Mouse (Mus musculus) testis, postnatal 14 days (tissue): ENCODE measurements around the gene Nrgn.
A peak's percentile ranks its signal among the peaks of the same experiment; 100 is the strongest.

Experiments
- DNase-seq: peaks from one replicate; pipeline ENCODE4 v3.0.0; 2021; ENCODE audit warnings: low spot score

The Nrgn gene

DNA sequence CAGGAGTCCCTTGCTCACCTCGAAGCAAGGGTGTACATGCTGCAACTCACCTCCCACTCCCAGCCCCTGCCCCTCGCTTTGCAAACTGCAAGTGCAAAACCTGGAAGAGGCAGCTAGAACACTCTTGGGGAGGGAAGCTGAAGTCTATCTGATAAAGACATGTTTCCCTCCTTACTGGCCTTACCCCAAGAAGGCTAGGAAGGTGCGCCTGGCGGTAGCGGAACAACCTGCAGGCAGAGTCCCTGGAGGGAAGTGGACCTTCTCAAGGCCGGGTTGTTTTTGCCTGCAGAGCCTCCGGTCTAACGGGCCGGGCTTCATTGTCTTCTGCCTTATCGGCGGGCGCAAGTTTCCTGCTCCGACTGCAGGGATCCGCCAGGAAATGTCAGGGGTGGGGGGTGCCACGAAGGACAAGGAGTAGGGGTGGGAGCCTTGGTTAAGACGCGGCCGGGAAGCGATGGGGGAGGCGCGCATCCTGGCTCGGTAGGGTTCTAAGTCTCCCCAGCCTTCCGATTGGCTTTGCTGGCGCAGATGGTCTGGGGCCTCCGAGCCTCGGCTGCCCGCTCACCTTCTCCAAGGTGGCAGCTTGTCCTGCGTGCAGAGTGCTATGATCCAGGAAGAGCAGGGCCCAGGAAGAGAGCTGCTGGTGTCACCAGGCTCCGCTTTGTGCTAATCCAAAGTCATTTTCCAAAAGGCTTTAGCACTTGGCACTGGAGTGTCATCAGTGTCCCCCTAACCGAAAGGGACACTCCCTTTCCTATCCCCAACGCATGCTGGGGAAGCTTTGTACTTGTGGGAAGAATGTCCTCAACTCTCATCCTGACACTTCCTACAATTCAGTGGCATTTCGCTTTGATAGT, 22.4 kb downstream of the Nrgn start:
- peak; percentile 22 for DNase-seq

- no peak for DNase-seq
These were observed 24.3 kb downstream of the Nrgn start for GRCm38 (mm10) chr9:37528225-37528970.

GRCm38 (mm10) chr9:37527396-37528224, 25.1 kb downstream of the Nrgn start, which contains the start of gene Esam:
Esam (plus strand) TSS chr9:37528078.
- DNase-seq = peak; percentile 33

GRCm38 (mm10) chr9:37526443-37527395, 26.0 kb downstream of the Nrgn start:
- DNase-seq = no peak

DNA sequence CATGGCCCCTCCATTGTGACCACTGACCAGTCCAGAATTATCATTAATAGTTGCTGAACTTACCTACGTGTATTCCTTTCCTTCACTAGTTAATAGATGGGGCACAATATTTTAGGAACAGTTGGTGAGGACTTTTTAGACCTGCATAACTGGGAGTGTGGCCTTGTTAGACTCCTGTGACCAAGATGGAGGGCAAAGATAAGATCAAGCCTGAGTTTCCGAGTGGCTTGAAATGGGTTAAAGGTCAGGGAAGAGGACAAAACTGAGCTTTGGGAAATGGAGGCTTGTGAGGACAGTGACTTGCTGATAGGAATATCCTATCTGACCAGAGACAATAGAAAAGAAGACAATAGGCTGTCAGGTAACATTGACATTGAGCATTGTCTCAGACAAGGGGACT, 27.2 kb downstream of the Nrgn start:
- DNase-seq = no peak

DNA sequence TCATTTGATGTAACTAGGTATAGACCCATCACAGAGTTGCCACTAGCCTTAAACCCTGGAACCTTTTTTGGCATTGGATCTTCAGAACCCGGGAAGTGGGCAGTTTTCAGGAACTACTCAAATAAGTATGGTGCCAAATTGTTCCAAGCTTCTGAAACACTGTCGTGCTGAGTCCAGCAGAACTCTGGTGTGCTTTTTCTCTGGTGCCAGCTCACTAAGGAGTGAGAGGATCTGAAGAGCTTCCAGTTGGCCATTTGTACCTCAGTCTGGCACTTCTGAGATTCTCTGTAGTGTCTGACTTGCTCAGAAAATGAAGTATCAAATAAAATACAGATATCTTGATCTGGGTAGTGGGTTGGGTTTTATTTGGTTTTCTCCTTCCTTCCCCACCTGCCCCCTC, 32.7 kb downstream of the Nrgn start:
- no peak for DNase-seq

DNA sequence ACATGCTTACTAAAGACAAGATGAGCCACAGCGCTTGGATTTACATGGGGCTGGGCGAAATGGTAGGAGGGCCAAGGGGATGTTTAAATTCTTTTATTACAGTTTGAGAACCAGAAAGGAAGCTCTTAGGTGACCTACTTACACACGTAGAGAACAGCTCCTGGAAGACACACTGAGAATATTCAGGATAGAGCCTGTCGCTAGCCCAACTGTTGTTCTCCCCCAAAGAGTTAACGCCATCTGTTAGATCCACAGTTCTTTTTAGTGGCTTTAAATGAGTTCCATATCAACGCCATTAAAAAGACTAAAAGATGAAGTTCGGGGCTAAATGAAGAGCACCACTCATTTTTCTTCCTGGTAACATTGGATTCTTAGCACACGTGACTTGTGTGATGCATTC, 33.7 kb downstream of the Nrgn start:
- DNase-seq = no peak

DNA sequence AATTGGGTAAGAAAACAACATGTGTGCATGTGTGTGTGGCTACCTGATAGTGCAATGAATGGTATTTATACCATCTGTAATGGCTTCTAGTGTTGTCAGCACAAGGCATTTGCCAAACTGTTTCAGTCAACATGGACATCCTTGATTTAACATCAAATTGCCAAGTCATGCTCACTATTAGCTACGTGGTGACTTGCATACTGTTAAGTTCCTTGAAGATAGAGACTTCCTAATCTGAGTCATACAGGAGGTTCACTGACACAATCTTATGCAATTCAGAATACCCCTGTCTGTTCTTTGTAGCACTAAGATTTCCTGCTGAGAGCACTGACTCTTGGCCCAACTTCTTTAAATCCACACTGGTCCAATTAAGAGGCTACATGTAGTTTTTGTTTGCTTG, 35.2 kb downstream of the Nrgn start:
- DNase-seq = no peak

DNA sequence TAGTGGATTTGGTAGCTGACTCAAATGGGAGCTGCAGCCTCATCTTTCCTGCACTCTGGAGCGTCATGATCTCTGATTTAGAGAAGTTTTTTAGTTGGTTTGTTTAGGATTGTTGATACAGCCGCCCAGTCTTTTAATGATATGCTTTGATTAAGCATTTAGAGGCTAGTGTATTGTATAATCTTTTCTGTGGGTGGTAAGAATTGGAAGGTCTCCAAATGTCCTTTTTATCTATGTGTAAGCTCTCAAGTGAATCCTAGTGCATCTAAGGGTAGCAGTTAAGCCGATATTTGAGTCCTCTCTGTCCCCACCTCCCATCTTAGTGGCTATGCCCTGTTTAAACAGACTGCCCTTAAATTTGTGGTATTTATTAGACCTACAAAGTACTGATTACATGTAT, 38.2 kb downstream of the Nrgn start:
- DNase-seq = no peak

- DNase-seq = no peak
These were observed 40.6 kb downstream of the Nrgn start for GRCm38 (mm10) chr9:37512097-37512496.

- DNase-seq = no peak
These were observed 46.7 kb downstream of the Nrgn start for GRCm38 (mm10) chr9:37506023-37506422.

GRCm38 (mm10) chr9:37504348-37504747, 48.4 kb downstream of the Nrgn start:
- DNase-seq = no peak

DNA sequence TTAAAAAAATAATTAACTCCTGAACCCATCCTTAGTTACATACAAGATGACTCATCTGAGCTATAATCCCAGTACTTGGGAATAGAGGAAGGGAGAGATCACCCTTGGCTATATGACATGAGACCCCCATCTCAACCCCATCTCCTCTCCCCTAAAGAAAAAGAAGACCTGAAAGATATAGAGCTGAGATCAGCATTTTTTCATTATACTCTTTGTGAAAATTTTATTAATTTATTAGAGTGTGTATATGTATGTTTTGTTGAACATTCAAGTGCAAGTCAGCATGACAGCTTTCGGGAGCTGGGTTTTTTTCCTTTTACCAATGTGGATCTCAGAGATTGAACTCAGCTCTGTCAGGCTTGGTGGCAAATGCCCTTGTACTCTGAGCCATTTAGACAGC, 51.5 kb downstream of the Nrgn start:
- DNase-seq = no peak

GRCm38 (mm10) chr9:37500201-37500600, 52.5 kb downstream of the Nrgn start:
- DNase-seq = no peak

DNA sequence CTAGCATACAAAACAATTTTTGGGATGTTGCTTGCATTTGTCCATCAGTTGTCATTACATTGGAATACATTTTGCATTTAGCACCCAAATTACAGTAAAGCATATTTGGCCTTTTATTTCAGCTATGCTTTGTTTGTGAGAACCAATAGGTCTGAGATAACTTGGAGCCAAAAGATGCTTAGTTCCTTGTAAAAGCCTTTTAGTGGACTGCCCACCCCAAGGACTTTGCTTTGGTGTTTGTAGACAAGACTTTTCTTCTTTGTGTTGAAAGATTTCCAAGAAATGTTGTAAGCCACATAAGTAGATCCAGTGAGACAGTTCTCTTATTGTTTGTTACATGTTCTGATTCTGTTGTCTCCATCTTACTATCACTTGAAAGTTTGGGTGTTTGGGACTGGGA, 56.4 kb downstream of the Nrgn start:
- DNase-seq = no peak

DNA sequence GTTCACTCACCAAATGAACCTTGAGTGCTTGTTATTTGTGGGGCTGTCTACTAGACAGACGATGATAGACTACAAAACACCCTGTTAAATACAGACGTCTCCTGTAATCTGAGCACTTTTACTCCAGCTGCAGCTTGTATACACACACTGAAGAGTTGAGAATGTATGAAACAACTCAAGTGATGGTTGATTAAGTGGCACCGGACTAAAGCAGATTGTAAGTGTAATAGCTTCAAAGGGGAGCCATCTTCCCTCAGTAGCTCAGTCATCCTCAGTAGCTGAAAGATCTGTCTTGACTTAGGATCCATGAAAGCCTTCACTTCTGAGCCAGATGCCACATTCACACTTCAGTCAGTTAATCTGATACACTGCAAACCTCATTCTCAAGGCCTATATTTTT, 56.9 kb downstream of the Nrgn start:
- DNase-seq = no peak
